Mouse (Mus musculus) small intestine, adult 10 weeks (tissue): Measurements from ENCODE around the gene Cd300c. TPM values are rescaled to one million over a fixed set of nuclear protein-coding genes. Genes with fewer than 3 reads are reported as not detected.

Source experiments
- polyA plus RNA-seq: library from polyadenylated mRNA; stranded (reverse); fragments of 350-450 nt; fragmentation: Illumina TruSeq; extraction: RNeasy Lipid Tissue Mini Kit (QIAGEN cat#74804); gene quantifications from one replicate; pipeline ENCODE4 v1.2.3, GENCODE M21; 2014; ENCODE audit warnings: low replicate concordance

The Cd300c gene
- not detected for polyA plus RNA-seq

GRCm38 (mm10) chr11:114968752-114969207 lies at the start of gene Cd300c:
Gene Cd300c, minus strand, starts transcription at chr11:114969157.

GRCm38 (mm10) chr11:115016093-115016492 lies 47.1 kb upstream of the Cd300c start, which contains the start of gene Cd300ld2:
Gene Cd300ld2, minus strand, starts transcription at chr11:115016193.

GRCm38 (mm10) chr11:115001474-115002040 lies 32.6 kb upstream of the Cd300c start, which contains the start of gene Cd300c2:
Gene Cd300c2, minus strand, starts transcription at chr11:115001880.

GRCm38 (mm10) chr11:114989793-114990192 lies 20.8 kb upstream of the Cd300c start, which contains the start of gene Cd300ld:
Gene Cd300ld, minus strand, starts transcription at chr11:114989922.

GRCm38 (mm10) chr11:114934144-114934543 lies 34.8 kb downstream of the Cd300c start, which contains the start of gene Cd300lb:
Gene Cd300lb, minus strand, starts transcription at chr11:114934386.

Other genes starting within 250 kb of the Cd300c start
- gene Dnaic2, start 241.7 kb downstream of the Cd300c start, polyA plus RNA-seq: not detected
- gene Kif19a, start 203.8 kb downstream of the Cd300c start, polyA plus RNA-seq: not detected
- gene Btbd17, start 173.2 kb downstream of the Cd300c start, polyA plus RNA-seq: not detected
- not detected for gene Gpr142, start 170.2 kb downstream of the Cd300c start, polyA plus RNA-seq
- gene Gprc5c, start 118.0 kb downstream of the Cd300c start, polyA plus RNA-seq: 0.33 TPM
- 6.1 TPM for gene Cd300a, start 79.1 kb downstream of the Cd300c start, polyA plus RNA-seq
- not detected for gene Cd300lb, start 34.8 kb downstream of the Cd300c start, polyA plus RNA-seq
- 1.8 TPM for gene Cd300ld, start 20.8 kb upstream of the Cd300c start, polyA plus RNA-seq
- 0.67 TPM for gene Cd300c2, start 32.7 kb upstream of the Cd300c start, polyA plus RNA-seq
- not detected for gene Cd300ld2, start 47.0 kb upstream of the Cd300c start, polyA plus RNA-seq
- not detected for gene Cd300ld4, start 57.9 kb upstream of the Cd300c start, polyA plus RNA-seq
- not detected for gene Cd300ld5, start 68.6 kb upstream of the Cd300c start, polyA plus RNA-seq
- gene Cd300ld3, start 79.3 kb upstream of the Cd300c start, polyA plus RNA-seq: not detected
- 0.59 TPM for gene Cd300e, start 93.0 kb upstream of the Cd300c start, polyA plus RNA-seq
- gene Rab37, start 122.3 kb upstream of the Cd300c start, polyA plus RNA-seq: 1.3 TPM
- 3.8 TPM for gene Cd300lf, start 164.8 kb upstream of the Cd300c start, polyA plus RNA-seq
- 85.9 TPM for gene Slc9a3r1, start 194.2 kb upstream of the Cd300c start, polyA plus RNA-seq
- 0.26 TPM for gene Tmem104, start 218.3 kb upstream of the Cd300c start, polyA plus RNA-seq
- gene Nat9, start 218.7 kb upstream of the Cd300c start, polyA plus RNA-seq: not detected